Mouse (Mus musculus): ENCODE results near the gene Per1.

The Per1 gene

DNA sequence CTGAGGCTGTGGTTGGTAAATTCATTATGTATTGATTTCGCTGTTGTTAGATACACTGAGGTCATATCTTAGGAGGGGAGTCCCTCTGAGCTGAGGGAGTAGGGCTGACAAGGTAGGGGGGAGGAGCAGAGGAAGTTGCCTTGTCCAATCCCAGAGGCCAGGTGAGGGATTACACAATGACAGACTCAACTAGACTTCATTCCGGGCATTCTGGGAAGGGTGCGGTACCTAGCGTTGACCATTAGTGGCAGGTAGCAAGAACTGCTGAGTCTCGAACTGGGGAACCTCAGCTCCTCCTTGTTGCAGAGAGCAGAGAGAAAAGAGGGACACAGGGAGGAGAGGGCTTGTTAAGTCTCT lies 38.5 kb downstream of the Per1 start:
- DNase-seq (ENCODE audit: low spot score in 2 of 2), result no peak

DNA sequence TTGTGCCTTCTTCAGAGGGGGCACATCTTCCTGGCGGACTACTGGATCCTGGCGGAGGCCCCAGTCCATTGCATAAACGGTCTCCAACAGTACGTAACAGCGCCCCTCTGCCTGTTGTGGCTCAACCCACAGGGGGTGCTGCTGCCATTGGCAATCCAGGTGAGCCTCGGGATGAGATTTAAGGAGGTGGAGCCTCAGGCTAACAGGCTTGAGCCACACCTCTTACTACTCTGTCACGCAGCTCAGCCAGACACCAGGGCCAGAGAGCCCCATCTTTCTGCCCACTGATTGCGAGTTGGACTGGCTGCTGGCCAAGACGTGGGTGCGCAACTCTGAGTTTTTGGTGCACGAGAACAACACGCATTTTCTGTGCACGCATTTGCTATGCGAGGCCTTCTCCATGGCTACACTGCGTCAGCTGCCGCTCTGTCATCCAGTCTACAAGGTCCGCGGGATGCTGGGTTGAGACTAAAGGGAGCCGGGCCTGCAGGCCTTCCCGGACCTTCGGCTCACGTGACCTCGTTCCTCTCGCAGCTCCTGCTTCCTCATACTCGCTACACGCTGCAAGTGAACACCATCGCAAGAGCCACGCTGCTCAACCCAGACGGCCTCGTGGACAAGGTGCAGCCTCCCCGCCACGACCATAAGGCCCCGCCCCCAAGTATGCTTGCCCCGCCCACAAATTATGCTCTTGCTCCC lies 39.1 kb downstream of the Per1 start:
- DNase-seq (ENCODE audit: low spot score in 2 of 2), result peak in 1 of 2 experiments; percentile 45

- DNase-seq (ENCODE audit: low spot score in 2 of 2), result no peak
Observed at GRCm38 (mm10) chr11:69134622-69134968, 39.6 kb downstream of the Per1 start.

- no peak for DNase-seq (ENCODE audit: low spot score in 2 of 2)
Observed at GRCm38 (mm10) chr11:69135361-69135760, 40.3 kb downstream of the Per1 start.

DNA sequence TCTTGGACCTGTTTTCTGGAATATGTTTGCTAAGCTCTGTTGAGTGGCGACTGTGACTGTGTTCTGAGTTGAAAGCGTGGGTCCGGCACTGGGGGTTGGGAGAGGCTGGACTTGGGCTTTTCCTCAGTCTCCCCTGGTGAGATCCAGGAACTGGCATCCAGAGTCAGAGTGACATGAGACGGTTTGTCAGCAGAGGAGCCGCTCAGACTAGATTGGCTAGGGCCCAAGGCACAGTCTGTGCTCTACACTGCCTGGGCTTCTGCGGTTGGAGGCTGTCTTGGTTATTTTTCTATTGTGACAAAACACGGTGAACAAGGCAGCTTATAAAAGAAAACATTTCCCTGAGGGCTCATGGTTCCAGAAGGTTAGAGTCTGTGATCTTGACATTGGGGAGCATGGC lies 52.5 kb downstream of the Per1 start:
- no peak for DNase-seq (ENCODE audit: low spot score in 2 of 2)

GRCm38 (mm10) chr11:69148451-69148960 lies 53.5 kb downstream of the Per1 start:
- DNase-seq (ENCODE audit: low spot score in 2 of 2), result no peak

GRCm38 (mm10) chr11:69149728-69150127 lies 54.7 kb downstream of the Per1 start:
- no peak for DNase-seq (ENCODE audit: low spot score in 2 of 2)

- peak in 1 of 2 experiments; percentile 50 for DNase-seq (ENCODE audit: low spot score in 2 of 2)
Observed at GRCm38 (mm10) chr11:69150444-69150843, 55.4 kb downstream of the Per1 start.

GRCm38 (mm10) chr11:69151004-69151403 lies 56.0 kb downstream of the Per1 start:
- DNase-seq (ENCODE audit: low spot score in 2 of 2), result no peak

GRCm38 (mm10) chr11:69153831-69154230 lies 58.8 kb downstream of the Per1 start:
- DNase-seq (ENCODE audit: low spot score in 2 of 2), result no peak

DNA sequence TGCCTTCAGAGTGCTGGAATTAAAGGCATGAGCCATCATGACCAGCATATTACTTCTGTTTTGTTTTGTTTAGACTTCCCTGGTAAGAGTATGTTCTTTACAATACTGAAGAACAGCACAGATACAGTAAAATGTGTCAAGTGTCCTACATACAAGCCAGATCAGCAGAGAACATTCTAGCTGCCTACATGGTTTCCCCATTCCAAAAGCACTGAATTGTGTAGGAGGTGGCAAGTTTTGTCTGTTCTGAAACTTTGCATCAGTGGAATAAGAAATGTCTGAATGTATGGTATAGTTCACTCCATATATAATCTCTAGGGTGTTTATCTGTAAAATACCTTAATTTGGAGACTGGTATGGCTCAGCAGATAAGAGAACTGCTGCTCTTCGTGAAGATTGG lies 60.3 kb downstream of the Per1 start:
- no peak for DNase-seq (ENCODE audit: low spot score in 2 of 2)

GRCm38 (mm10) chr11:69156800-69157199 lies 61.8 kb downstream of the Per1 start, which contains the start of gene Alox12b:
Alox12b (plus strand) TSS chr11:69156989.
- DNase-seq (ENCODE audit: low spot score in 2 of 2), result no peak

Data from urinary bladder, adult 18-20 months (tissue).